Mouse (Mus musculus) neural tube, embryonic 14.5 days (tissue): ENCODE measurements at regions not wholly inside any gene's neighbourhood (a gene's known extent, or its start where the extent isn't known, plus 50 kb on each side); places are given as distances from the start of the nearest gene placed in this dataset.
"Not testable (repeated sequence)": the region's sequence is repeated elsewhere in the genome, so short reads cannot be mapped to it uniquely, and the experiment has no call there.

Source experiments
- ATAC-seq: fragments of 200-750 bp; cut with Nextera tagmentation; 2 replicates; pipeline ENCODE4 v1.8.0; 2017; ENCODE audit warnings: low read depth, mild to moderate bottlenecking, moderate TSS enrichment, moderate library complexity
- H3K27ac ChIP-seq: fragments of 300-500 bp; sonication (generic); 2 replicates; pipeline ENCODE4 v1.5.1; 2014; ENCODE audit warnings: low read depth, mild to moderate bottlenecking, control low read depth, low read length, moderate library complexity, mixed read lengths
- H3K27me3 ChIP-seq: fragments of 300-500 bp; sonication (generic); 2 replicates; pipeline ENCODE4 v1.6.1; 2014; ENCODE audit warnings: low read length; ENCODE audit not compliant: control insufficient read depth, insufficient read depth
- H3K36me3 ChIP-seq: fragments of 300-500 bp; sonication (generic); 2 replicates; pipeline ENCODE4 v1.6.1; 2014; ENCODE audit warnings: low read length, mixed read lengths; ENCODE audit not compliant: control insufficient read depth, insufficient read depth
- H3K4me1 ChIP-seq: fragments of 300-500 bp; sonication (generic); 2 replicates; pipeline ENCODE4 v1.6.1; 2014; ENCODE audit warnings: low read length; ENCODE audit not compliant: control insufficient read depth, insufficient read depth
- H3K4me2 ChIP-seq: fragments of 300-500 bp; sonication (generic); 2 replicates; pipeline ENCODE4 v1.6.1; 2014; ENCODE audit warnings: mild to moderate bottlenecking, low read depth, low read length, control low read depth
- H3K4me3 ChIP-seq: fragments of 300-500 bp; sonication (generic); 2 replicates; pipeline ENCODE4 v1.5.1; 2014; ENCODE audit warnings: low read depth, low read length, control low read depth, mixed read lengths
- H3K9ac ChIP-seq: fragments of 300-500 bp; sonication (generic); replicated peaks from 2 replicates; pipeline ENCODE4 v1.6.1; 2014; ENCODE audit warnings: low read depth, mild to moderate bottlenecking, control low read depth, low read length, mixed read lengths
- H3K9me3 ChIP-seq: fragments of 300-500 bp; sonication (generic); 2 replicates; pipeline ENCODE4 v1.6.1; 2016; ENCODE audit warnings: low read length; ENCODE audit not compliant: control insufficient read depth
- WGBS: fragments of 180-500 bp; shearing (Covaris S2); extraction: QIAGEN DNeasy Blood & Tissue Kit; methylation state at CpG from one replicate; pipeline ENCODE4 v1.1.7; 2014; 5-methylcytosine and 5-hydroxymethylcytosine counted together

DNA sequence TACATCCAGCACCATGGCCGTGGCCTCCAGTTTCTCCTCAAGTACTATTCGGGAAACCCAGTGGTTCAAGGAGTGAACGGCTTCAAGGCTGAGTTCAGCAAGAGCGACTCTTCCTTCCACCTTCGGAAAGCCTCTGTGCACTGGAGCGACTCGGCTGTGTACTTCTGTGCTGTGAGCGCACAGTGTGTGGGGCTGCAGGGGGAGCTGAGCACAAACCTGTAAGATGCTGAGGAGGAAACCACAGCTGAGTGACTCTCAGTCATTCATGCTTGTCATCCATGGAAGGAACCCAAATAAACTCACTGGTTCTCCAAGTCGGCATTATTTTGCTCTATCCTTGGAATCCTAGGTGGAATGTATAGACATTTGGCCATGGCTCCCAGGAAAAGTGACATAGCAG is 297.1 kb upstream of the Olfr1507 start:
- not testable (repeated sequence) for H3K4me3 ChIP-seq, H3K27ac ChIP-seq, H3K36me3 ChIP-seq, H3K9me3 ChIP-seq, H3K27me3 ChIP-seq, H3K4me1 ChIP-seq, H3K9ac ChIP-seq, H3K4me2 ChIP-seq, ATAC-seq
- 98% methylated on average over 5 of the region's 9 CpGs for WGBS

DNA sequence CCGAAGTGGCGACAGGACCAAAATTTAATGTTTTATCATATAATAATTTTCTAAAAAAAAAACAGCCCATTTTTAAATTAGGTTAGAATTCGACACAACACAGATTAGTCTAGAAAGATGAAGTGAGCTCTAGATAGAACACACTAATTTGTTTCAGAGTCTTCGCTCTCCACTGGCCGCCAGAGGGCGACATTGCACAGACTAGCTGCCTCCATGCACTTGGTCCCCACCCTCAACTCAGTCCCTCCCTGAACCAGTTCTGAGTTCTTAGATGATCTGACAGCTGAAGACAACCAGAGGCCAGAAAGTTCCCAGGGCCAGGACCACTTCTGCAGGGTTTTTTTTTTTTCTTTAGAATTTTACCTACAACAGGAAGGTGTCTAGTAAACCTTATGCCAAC is 296.3 kb upstream of the Olfr1507 start:
- ATAC-seq, H3K4me1 ChIP-seq: not testable (repeated sequence)
- WGBS: 47% methylated on average over 6 of the region's 6 CpGs

DNA sequence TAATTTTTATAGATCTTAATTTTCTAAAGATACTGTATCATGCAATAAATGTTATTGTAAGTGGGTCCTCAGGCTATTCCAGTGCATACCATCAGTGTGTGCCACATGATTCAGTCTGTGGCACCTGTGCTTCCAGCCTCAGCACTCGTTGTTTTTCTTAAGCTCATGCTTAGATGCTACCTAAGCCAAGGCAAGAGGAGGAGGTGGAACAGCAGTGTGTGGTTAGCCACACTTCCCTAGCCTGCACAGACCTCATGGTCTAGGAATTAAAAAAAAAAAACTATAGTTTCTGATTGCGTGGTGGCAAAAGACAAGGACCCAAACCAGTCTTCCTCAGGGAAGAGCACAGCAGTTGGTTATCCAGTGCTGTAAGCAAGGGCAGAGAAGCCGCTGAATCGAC is 287.3 kb upstream of the Olfr1507 start:
- not testable (repeated sequence) for H3K36me3 ChIP-seq, ATAC-seq, H3K27ac ChIP-seq, H3K9ac ChIP-seq, H3K4me3 ChIP-seq, H3K27me3 ChIP-seq, H3K9me3 ChIP-seq, H3K4me2 ChIP-seq, H3K4me1 ChIP-seq
- WGBS: 78% methylated on average over 4 of the region's 4 CpGs

More for the DNA sequence above, 296.3 kb upstream of the Olfr1507 start:
- not testable (repeated sequence) for H3K4me3 ChIP-seq, H3K27ac ChIP-seq, H3K9ac ChIP-seq, H3K36me3 ChIP-seq, H3K9me3 ChIP-seq, H3K4me2 ChIP-seq, H3K27me3 ChIP-seq

DNA sequence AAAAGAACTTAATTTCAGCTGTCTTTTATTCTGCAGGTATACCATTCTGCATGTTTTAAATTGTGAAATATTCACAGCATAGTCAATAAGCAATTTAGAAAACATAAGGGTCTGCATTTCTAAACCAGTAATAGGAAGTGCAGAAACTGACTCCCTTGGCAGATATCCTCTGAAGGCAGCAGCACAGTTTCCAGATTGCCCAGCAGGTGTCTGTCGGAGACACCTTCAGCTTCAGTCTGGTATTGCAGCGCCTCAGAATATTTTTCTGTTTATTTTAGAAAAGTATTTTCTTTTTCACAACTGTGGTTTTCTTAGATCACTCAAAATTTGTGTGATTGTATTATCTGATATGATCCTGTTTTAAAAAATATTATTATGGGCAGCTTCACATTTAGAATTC is 280.3 kb upstream of the Olfr1507 start:
- H3K9me3 ChIP-seq, H3K27me3 ChIP-seq, H3K36me3 ChIP-seq, H3K4me3 ChIP-seq, H3K4me2 ChIP-seq, H3K4me1 ChIP-seq, H3K9ac ChIP-seq, H3K27ac ChIP-seq, ATAC-seq: not testable (repeated sequence)
- 88% methylated on average over 2 of the region's 2 CpGs for WGBS

DNA sequence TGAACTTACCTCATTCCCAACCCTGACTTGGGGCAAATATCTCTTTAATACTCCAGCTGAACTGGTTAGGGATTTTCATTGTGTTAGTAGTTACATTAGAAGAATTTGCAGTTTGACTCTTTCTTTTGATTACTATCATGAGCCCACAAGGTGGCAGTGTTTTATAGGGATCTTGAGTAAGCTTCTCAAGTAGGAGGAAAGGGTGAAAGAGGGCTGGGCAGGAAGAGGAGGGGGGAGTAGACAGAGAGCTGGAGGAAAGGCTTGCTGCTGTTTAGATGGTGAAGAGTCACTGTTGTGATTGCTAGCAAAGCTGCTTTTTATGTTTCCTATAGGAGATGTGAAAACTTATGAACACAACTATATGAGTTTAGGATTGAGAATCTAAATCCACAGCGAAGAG is 273.9 kb upstream of the Olfr1507 start:
- H3K27me3 ChIP-seq, H3K36me3 ChIP-seq, H3K4me2 ChIP-seq, H3K9me3 ChIP-seq, ATAC-seq, H3K9ac ChIP-seq, H3K4me3 ChIP-seq, H3K27ac ChIP-seq, H3K4me1 ChIP-seq: not testable (repeated sequence)
- WGBS: no CpG with 5 or more reads among the region's 1 CpGs

DNA sequence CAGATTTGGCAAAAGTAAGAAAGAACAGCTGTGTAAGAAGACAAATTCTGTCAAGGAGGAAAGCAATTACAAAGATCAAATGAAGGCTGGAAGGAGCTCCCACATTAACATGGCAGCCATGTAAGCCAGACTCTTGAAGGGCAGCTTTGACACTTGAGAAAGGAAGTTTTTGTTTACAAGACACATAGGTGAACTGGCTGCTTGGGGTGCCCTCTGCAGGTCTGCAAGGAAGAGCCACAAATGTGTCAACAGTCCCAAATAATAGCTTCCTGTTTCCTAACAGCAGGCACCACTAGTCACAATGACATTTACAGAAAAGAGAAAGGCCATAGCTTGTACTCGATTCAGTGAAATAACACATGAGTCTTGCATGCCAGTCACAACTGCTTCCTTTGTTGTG is 256.6 kb upstream of the Olfr1507 start:
- not testable (repeated sequence) for H3K27me3 ChIP-seq, H3K36me3 ChIP-seq, H3K9ac ChIP-seq, H3K9me3 ChIP-seq, H3K27ac ChIP-seq, H3K4me1 ChIP-seq, H3K4me2 ChIP-seq, ATAC-seq, H3K4me3 ChIP-seq
- WGBS: 72% methylated on average over 1 of the region's 1 CpGs

DNA sequence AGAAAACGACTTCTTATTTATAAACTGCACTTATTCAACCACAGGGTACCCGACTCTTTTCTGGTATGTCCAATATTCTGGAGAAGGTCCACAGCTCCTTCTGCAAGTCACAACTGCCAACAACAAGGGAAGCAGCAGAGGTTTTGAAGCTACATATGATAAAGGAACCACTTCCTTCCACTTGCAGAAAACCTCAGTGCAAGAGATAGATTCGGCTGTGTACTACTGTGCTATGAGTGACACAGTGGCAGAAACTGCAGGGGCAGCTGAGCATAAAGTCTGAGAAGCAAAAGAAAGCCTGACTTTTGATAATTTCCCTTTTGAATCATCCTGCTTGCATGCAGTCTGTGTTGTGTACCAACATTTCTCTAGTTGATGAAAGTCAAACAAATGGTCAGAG is 231.1 kb upstream of the Olfr1507 start:
- H3K27ac ChIP-seq, H3K4me2 ChIP-seq, ATAC-seq, H3K9me3 ChIP-seq, H3K36me3 ChIP-seq, H3K9ac ChIP-seq, H3K27me3 ChIP-seq, H3K4me1 ChIP-seq, H3K4me3 ChIP-seq: not testable (repeated sequence)
- WGBS: 62% methylated on average over 2 of the region's 3 CpGs

DNA sequence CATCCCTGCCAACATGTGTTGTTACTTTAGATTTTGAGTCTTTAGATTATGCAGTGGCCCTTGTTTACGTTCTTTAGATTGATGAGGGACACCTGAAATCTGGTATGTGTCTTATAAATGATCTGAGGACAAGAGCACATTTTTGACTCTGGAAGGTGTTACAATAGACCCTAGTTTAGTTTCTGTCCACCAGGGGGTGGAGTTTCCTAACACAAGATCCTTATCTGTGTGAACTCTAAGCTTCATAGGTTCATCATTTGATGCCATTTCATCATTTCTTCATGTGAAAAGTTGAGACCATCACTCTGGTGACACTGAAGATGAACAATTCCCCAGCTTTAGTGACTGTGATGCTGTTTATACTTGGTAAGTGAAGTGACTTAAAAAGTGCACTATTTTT is 229.4 kb upstream of the Olfr1507 start:
- ATAC-seq, H3K9me3 ChIP-seq, H3K36me3 ChIP-seq, H3K27ac ChIP-seq, H3K27me3 ChIP-seq, H3K4me3 ChIP-seq, H3K9ac ChIP-seq, H3K4me1 ChIP-seq, H3K4me2 ChIP-seq: not testable (repeated sequence)
- 100% methylated on average over 1 of the region's 1 CpGs for WGBS

DNA sequence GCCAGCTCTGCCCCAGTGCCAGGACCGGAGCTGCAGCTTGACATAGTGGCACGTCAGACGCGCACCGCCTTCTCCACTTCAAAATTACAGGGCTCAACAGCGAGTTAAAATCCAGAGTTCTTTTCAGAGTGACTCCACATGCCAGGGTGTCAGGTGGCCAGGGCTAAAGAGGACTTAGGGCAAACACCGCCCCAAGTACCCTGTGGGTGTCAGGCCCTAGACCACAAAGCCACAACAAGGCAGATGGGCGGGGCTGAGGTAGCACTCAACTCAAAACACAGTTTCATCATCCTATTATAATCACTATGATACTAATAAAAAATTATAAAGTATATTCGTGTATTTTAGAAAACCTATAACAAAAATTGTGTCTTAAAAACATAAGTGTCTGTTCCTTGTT is 225.1 kb upstream of the Olfr1507 start:
- Histone ChIP-seq H3K27ac (no peak overlapping the region), H3K27me3 (no peaks in the 10 kb centered on the region), H3K36me3 (no peaks in the 10 kb centered on the region), H3K9me3 (no peaks in the 10 kb centered on the region), H3K4me1 (no peaks in the 10 kb centered on the region), H3K9ac (no peak overlapping the region), H3K4me3 (no peak overlapping the region), H3K4me2 (no peak overlapping the region)
- ATAC-seq: no peak
- WGBS: 88% methylated on average over 9 of the region's 9 CpGs

DNA sequence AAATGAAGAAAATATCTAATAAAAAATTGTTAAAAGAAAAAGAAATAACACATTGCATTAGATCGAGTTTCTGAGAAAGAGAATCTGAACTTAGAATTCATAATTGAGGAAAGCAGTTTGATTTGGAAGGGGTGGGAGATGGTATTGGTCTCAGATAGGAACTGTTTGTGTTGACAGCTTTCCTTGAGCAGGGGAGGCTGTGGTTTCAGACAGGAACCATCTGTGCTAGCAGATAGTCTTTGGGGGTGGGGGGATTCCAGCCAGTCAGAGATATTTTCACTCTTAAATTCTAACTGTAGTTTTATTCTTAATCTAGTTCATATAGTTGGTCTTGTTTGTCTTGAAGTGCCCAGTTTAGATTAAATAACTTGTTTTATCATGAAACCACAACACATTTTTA is 205.3 kb upstream of the Olfr1507 start:
- not testable (repeated sequence) for H3K27me3 ChIP-seq, H3K9ac ChIP-seq
- WGBS: 73% methylated on average over 1 of the region's 1 CpGs

More for the DNA sequence above, 205.3 kb upstream of the Olfr1507 start:
- not testable (repeated sequence) for H3K4me3 ChIP-seq, H3K4me1 ChIP-seq, H3K4me2 ChIP-seq, H3K36me3 ChIP-seq, H3K9me3 ChIP-seq, H3K27ac ChIP-seq, ATAC-seq
